18 mouse cellular contexts compared by ENCODE assay signal in genomic region chr11:46116510-46116909, GRCm38 (mm10). TPM values are rescaled to one million over a fixed set of nuclear protein-coding genes. Genes with fewer than 3 reads are reported as not detected.
A peak's percentile ranks its signal among the peaks of the same experiment; 100 is the strongest.
DNase-seq lines count a peak whose midpoint lies in the region; ATAC-seq and TF ChIP-seq lines count a peak whose summit lies in the region.
"Had no signal": no experiment of that assay in that cellular context is flagged by ENCODE, and none has a peak within 500 bp of the region (broad histone marks: within the 10 kb centered on the region; RNA-seq: fewer than 3 reads in every experiment).

No protein-coding gene starts in this region.

- 61% methylated on average over 2 of the region's 2 CpGs for WGBS in lung, postnatal 0 days
- WGBS in forebrain, embryonic 10.5 days = 95% methylated on average over 2 of the region's 2 CpGs
- 98% methylated on average over 2 of the region's 2 CpGs for WGBS in midbrain, embryonic 14.5 days

- H3K36me3 ChIP-seq in lung, postnatal 0 days (ENCODE audit: insufficient read depth, low read length) = no peaks in the 10 kb centered on the region
- H3K36me3 ChIP-seq in CH12.LX (replicated peaks in 1 of 2; ENCODE audit: control insufficient read depth in 1 of 2, insufficient read depth in 1 of 2, low read length in 1 of 2) = no peaks in the 10 kb centered on the region
- H3K36me3 ChIP-seq in forebrain, embryonic 10.5 days (replicated peaks) = 0 out of 2 replicates have a peak, but pooled peaks cover 2% of the 10 kb centered on the region
- peaks cover 31% of the 10 kb centered on the region for H3K36me3 ChIP-seq in midbrain, embryonic 14.5 days (ENCODE audit: control insufficient read depth, insufficient read depth, low read length)
- H3K36me3 ChIP-seq: liver, embryonic 15.5 days had no signal

- peak; percentile 14; the same call in 1 of the 2 replicates for ATAC-seq in lung, postnatal 0 days
- 0 out of 2 replicates have a peak, but pooled peaks have one; percentile 25 for ATAC-seq in common myeloid progenitor, adult 5-6 weeks (replicated peaks; ENCODE audit: low read depth, poor library complexity, severe bottlenecking)
- peak; percentile 50; the same call in 1 of the 2 replicates for ATAC-seq in neutrophil, adult 5-6 weeks (ENCODE audit: extremely low read depth, insufficient number of reproducible peaks, low FRiP score, poor library complexity, severe bottlenecking)
- no peak for ATAC-seq in midbrain, embryonic 14.5 days (ENCODE audit: low FRiP score, low TSS enrichment)
- ATAC-seq: forebrain, embryonic 14.5 days had no signal

- no peak overlapping the region for H3K4me3 ChIP-seq in lung, postnatal 0 days (ENCODE audit: low read depth, low read length)
- no peak overlapping the region for H3K4me3 ChIP-seq in CH12.LX (replicated peaks in 1 of 3; ENCODE audit: low read depth in 2 of 3, low read length in 2 of 3, poor library complexity in 1 of 3)
- no peak overlapping the region for H3K4me3 ChIP-seq in forebrain, embryonic 10.5 days
- no peak overlapping the region for H3K4me3 ChIP-seq in midbrain, embryonic 14.5 days (replicated peaks; ENCODE audit: low read depth, low read length)
- H3K4me3 ChIP-seq: embryonic facial prominence, embryonic 15.5 days; heart, embryonic 13.5 days; liver, embryonic 15.5 days had no signal

- in situ Hi-C loops in CH12.LX (cut with MboI; ENCODE audit: low pct_ligation_motif_present, low pct_unique_long_range_greater_than_20kb, low sequenced_read_pairs) = no loop called here

- no peak for TF ChIP-seq RAD21 in CH12.LX (IDR thresholded peaks at IDR 0.05; ENCODE audit: low read depth, low read length)

- H3K4me1 ChIP-seq in lung, postnatal 0 days (ENCODE audit: insufficient read depth, low read depth, low read length) = peaks cover 9% of the 10 kb centered on the region; the same call in 1 of the 2 replicates
- peaks cover 3 to 40% of the 10 kb centered on the region in 2 experiments; a peak in 2 of 4 replicates for H3K4me1 ChIP-seq in CH12.LX (ENCODE audit: control insufficient read depth in 1 of 2, insufficient read depth in 2 of 2)
- H3K4me1 ChIP-seq in forebrain, embryonic 10.5 days = peaks cover 13% of the 10 kb centered on the region; the same call in 1 of the 2 replicates
- H3K4me1 ChIP-seq in midbrain, embryonic 14.5 days (ENCODE audit: control insufficient read depth, insufficient read depth, low read length) = no peaks in the 10 kb centered on the region
- H3K4me1 ChIP-seq: embryonic facial prominence, embryonic 15.5 days; liver, embryonic 15.5 days had no signal

- no peak for DNase-seq in lung, postnatal 0 days (ENCODE audit: low spot score)
- no peak for DNase-seq in lung, postnatal 14 days
- DNase-seq in CH12.LX (ENCODE audit: extremely low read depth) = peak; percentile 49
- no peak for DNase-seq in forebrain, embryonic 10.5 days (ENCODE audit: extremely low spot score, low spot score)
- DNase-seq in heart, adult 9 months (ENCODE audit: low spot score in 2 of 2) = no peak
- DNase-seq in midbrain, embryonic 14.5 days = no peak
- DNase-seq: gastrocnemius, postnatal 10 days; left cerebral cortex, postnatal 4 days; right cerebral cortex, postnatal 14 days; thymus, postnatal 4 days had no signal

- no peak overlapping the region for H3K4me2 ChIP-seq in lung, postnatal 0 days (replicated peaks; ENCODE audit: low read depth, low read length)
- H3K4me2 ChIP-seq in CH12.LX (ENCODE audit: insufficient read depth, low read depth, poor library complexity, severe bottlenecking) = no peak overlapping the region
- no peak overlapping the region for H3K4me2 ChIP-seq in midbrain, embryonic 14.5 days (ENCODE audit: low read length)
- H3K4me2 ChIP-seq: embryonic facial prominence, embryonic 15.5 days; heart, embryonic 13.5 days; liver, embryonic 15.5 days had no signal

- no peak for TF ChIP-seq EP300 in lung, postnatal 0 days (IDR thresholded peaks at IDR 0.05)
- no peak for TF ChIP-seq EP300 in CH12.LX (IDR thresholded peaks at IDR 0.05; ENCODE audit: low read length)

- dilution Hi-C loops in CH12.LX (cut with MboI; ENCODE audit: extremely low pct_ligation_motif_present, extremely low pct_unique_long_range_greater_than_20kb, low sequenced_read_pairs) = no loop called here

- peak overlapping the region; percentile 51; the same call in 1 of the 2 replicates for H3K27ac ChIP-seq in lung, postnatal 0 days (ENCODE audit: low read length)
- no peak overlapping the region for H3K27ac ChIP-seq in CH12.LX (ENCODE audit: insufficient read depth, low read depth)
- no peak overlapping the region for H3K27ac ChIP-seq in forebrain, embryonic 10.5 days
- H3K27ac ChIP-seq in midbrain, embryonic 14.5 days (replicated peaks; ENCODE audit: low read depth, low read length) = no peak overlapping the region
- H3K27ac ChIP-seq: embryonic facial prominence, embryonic 15.5 days; heart, embryonic 13.5 days; liver, embryonic 15.5 days had no signal

- H3K9ac ChIP-seq in lung, postnatal 0 days (replicated peaks; ENCODE audit: low read depth) = no peak overlapping the region
- H3K9ac ChIP-seq in CH12.LX (ENCODE audit: insufficient read depth, low read depth) = no peak overlapping the region
- H3K9ac ChIP-seq in midbrain, embryonic 14.5 days (replicated peaks; ENCODE audit: low read length) = no peak overlapping the region
- H3K9ac ChIP-seq: embryonic facial prominence, embryonic 15.5 days; heart, embryonic 13.5 days; liver, embryonic 15.5 days had no signal

- no peak for TF ChIP-seq POLR2A in CH12.LX (IDR thresholded peaks at IDR 0.05; ENCODE audit: low read depth, low read length)

- no peaks in the 10 kb centered on the region for H3K79me2 ChIP-seq in CH12.LX (replicated peaks; ENCODE audit: control insufficient read depth, extremely low read depth, insufficient read depth, poor library complexity, severe bottlenecking)

- no peaks in the 10 kb centered on the region for H3K27me3 ChIP-seq in lung, postnatal 0 days (replicated peaks; ENCODE audit: insufficient read depth, low read length)
- no peaks in the 10 kb centered on the region for H3K27me3 ChIP-seq in CH12.LX (replicated peaks)
- H3K27me3 ChIP-seq in forebrain, embryonic 10.5 days (ENCODE audit: poor library complexity, severe bottlenecking) = no peaks in the 10 kb centered on the region
- no peaks in the 10 kb centered on the region for H3K27me3 ChIP-seq in midbrain, embryonic 14.5 days (ENCODE audit: control insufficient read depth, insufficient read depth, low read length)
- H3K27me3 ChIP-seq: embryonic facial prominence, embryonic 15.5 days; heart, embryonic 13.5 days; liver, embryonic 15.5 days had no signal

- H3K9me3 ChIP-seq in lung, postnatal 0 days (ENCODE audit: low read length) = no peaks in the 10 kb centered on the region
- H3K9me3 ChIP-seq in CH12.LX (replicated peaks; ENCODE audit: low read length) = no peaks in the 10 kb centered on the region
- H3K9me3 ChIP-seq in forebrain, embryonic 10.5 days = no peaks in the 10 kb centered on the region
- H3K9me3 ChIP-seq in midbrain, embryonic 14.5 days (ENCODE audit: control insufficient read depth, low read length) = no peaks in the 10 kb centered on the region
- H3K9me3 ChIP-seq: embryonic facial prominence, embryonic 15.5 days; heart, embryonic 13.5 days; liver, embryonic 15.5 days had no signal

- no peak for TF ChIP-seq CTCF in lung, postnatal 0 days (IDR thresholded peaks at IDR 0.05)
- TF ChIP-seq CTCF in CH12.LX (conservative IDR thresholded peaks at IDR 0.05 in 1 of 2, IDR thresholded peaks at IDR 0.05 in 1 of 2; ENCODE audit: low read depth in 2 of 2, low read length in 2 of 2) = no peak

TF ChIP-seq in CH12.LX, 34 proteins besides CTCF, POLR2A, EP300 and RAD21 (continues in another document):
- peak; percentile 55; the same call in 1 of the 2 replicates for TF ChIP-seq JUN (IDR thresholded peaks at IDR 0.05; ENCODE audit: insufficient read depth, low read depth, low read length)
- TF ChIP-seq POLR2AphosphoS2 (IDR thresholded peaks at IDR 0.05; ENCODE audit: low read depth, low read length) = no peak
- TF ChIP-seq MXI1 (IDR thresholded peaks at IDR 0.05; ENCODE audit: low read depth, low read length) = no peak
- TF ChIP-seq MAX (IDR thresholded peaks at IDR 0.05; ENCODE audit: low read length) = no peak
- TF ChIP-seq USF1 (IDR thresholded peaks at IDR 0.05; ENCODE audit: low read depth, low read length) = 0 out of 2 replicates have a peak, but pooled peaks have one; percentile 3
- no peak for TF ChIP-seq PAX5 (IDR thresholded peaks at IDR 0.05; ENCODE audit: low read length)
- TF ChIP-seq UBTF (IDR thresholded peaks at IDR 0.05; ENCODE audit: low read depth, low read length) = no peak
- no peak for TF ChIP-seq SMC3 (IDR thresholded peaks at IDR 0.05; ENCODE audit: low read depth, low read length)
- no peak for TF ChIP-seq MAZ (IDR thresholded peaks at IDR 0.05; ENCODE audit: low read depth, low read length)
- no peak for TF ChIP-seq MYC (IDR thresholded peaks at IDR 0.05; ENCODE audit: low read depth, low read length)
- TF ChIP-seq IRF4 (IDR thresholded peaks at IDR 0.05; ENCODE audit: low read depth, low read length) = peak; percentile 30; the same call in 1 of the 2 replicates
- no peak for TF ChIP-seq NRF1 (IDR thresholded peaks at IDR 0.05; ENCODE audit: low read depth, low read length)
- no peak for TF ChIP-seq ELF1 (IDR thresholded peaks at IDR 0.05; ENCODE audit: low read depth, low read length)
- TF ChIP-seq NELFE (IDR thresholded peaks at IDR 0.05; ENCODE audit: low read depth, low read length) = no peak
- peak; percentile 78 for TF ChIP-seq JUND (conservative IDR thresholded peaks at IDR 0.05; ENCODE audit: low read depth, low read length)
- TF ChIP-seq SIN3A (IDR thresholded peaks at IDR 0.05; ENCODE audit: low read length) = no peak
- no peak for TF ChIP-seq ZNF384 (IDR thresholded peaks at IDR 0.05; ENCODE audit: low read depth, low read length)
- TF ChIP-seq ZMIZ1 (IDR thresholded peaks at IDR 0.05; ENCODE audit: low read depth, low read length) = no peak
- peak; percentile 54; the same call in 1 of the 2 replicates for TF ChIP-seq ETS1 (conservative IDR thresholded peaks at IDR 0.05; ENCODE audit: low read depth, low read length)
- TF ChIP-seq RCOR1 (conservative IDR thresholded peaks at IDR 0.05; ENCODE audit: low read depth, low read length) = no peak
- no peak for TF ChIP-seq ZC3H11A (IDR thresholded peaks at IDR 0.05; ENCODE audit: low read depth, low read length)
- TF ChIP-seq USF2 (conservative IDR thresholded peaks at IDR 0.05; ENCODE audit: low read depth, low read length) = no peak; the same call in 1 of the 2 replicates

RNA-seq across cellular contexts. Expression of gene Nipal4, which starts 49.8 kb away (rescaled TPM):
- 0.35 and 0.41 TPM in 2 replicates for polyA plus RNA-seq in lung, postnatal 0 days (2015; fragmentation: Nextera tagmentation; extraction: Ambion mirVana)
- total RNA-seq in CH12.LX (2012; rRNA removed) = 0.08 TPM in 2 replicates
- not detected in 2 replicates for total RNA-seq in CH12.LX (2014; rRNA removed)
- polyA plus RNA-seq in CH12.LX (2012; ENCODE audit: insufficient read length, low read depth) = not detected in 2 replicates
- total RNA-seq in common myeloid progenitor, adult 5-6 weeks (2017) = not detected in 2 replicates
- 0.12 TPM in 1 of 2 replicates, not detected in the other for total RNA-seq in neutrophil, adult 5-6 weeks (2017)
- 1.6 and 1.7 TPM in 2 replicates for polyA plus RNA-seq in forebrain, embryonic 10.5 days (2016; fragmentation: Nextera tagmentation; extraction: Ambion mirVana)
- polyA plus RNA-seq in midbrain, embryonic 14.5 days (2014; fragmentation: Nextera tagmentation; extraction: Ambion mirVana) = 0.72 TPM in 1 of 2 replicates, not detected in the other
- total RNA-seq: megakaryocyte, adult 5-6 weeks; MEL had no signal
